Mouse (Mus musculus): ENCODE measurements around the gene A2ml1.
"Not testable (repeated sequence)": the region's sequence is repeated elsewhere in the genome, so short reads cannot be mapped to it uniquely, and the experiment has no call there.

Gene A2ml1

DNA sequence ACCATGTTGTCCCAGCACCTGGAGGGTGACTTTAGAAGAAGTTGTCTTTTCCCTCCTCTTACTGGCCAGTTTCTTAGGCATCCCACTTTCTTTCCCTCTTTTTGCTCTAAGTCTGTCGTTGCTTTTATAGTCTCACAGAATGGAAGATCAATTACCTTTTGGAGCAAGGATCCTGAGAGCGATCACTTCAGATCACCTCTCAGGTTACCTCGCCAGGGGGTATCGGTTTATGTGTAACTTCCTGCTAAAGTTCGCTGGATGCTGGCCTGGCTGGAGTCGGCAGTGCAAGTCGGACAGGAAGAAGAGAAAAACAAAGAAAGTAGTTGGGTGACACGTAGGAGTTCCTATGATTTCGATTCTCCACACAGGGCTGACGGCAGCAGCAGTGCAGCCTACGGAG lies at the start of gene A2ml1:
A2ml1 (minus strand) TSS at position 101 of the 400 bp plus-strand sequence.
- no peak for DNase-seq

GRCm38 (mm10) chr6:128629771-128630739 lies 48.6 kb upstream of the A2ml1 start:
- DNase-seq: peak; percentile 43

DNA sequence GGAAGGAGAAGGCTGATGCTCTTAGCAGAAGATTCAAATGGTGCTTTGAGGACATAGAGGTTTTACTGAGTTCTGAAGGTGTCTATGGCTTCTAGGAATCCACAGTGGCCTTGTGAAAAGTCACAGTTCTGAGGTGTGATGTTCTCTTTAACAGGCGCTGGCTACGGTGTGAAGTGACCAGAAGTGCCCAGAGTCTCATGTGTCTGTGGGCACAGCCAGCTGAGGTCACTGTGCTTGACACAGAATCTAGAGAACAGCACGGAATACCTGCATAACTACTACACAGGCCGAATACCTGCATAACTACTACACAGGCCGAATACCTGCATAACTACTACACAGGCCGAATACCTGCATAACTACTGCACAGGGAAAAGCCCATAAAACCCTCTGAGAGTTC lies 43.8 kb upstream of the A2ml1 start:
- not testable (repeated sequence) for DNase-seq

DNA sequence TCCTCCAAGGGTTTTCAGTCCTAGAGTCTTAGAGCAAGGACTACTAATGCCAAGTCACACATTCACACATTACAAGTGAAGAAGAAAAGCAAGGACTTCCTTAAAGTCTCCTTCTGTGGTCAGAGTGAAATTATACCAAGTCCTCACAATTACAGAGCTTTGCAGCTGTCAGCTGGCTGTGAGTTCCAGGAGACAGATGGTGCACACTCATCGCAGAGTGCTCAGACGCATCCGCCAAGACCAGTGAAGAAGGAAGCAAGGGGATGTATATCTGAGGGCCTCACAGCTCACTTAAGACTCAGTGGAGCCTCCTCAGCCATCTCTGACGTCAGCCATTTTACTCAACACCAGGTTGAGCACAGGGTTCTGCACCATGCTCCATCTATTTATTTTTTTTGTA lies 43.0 kb upstream of the A2ml1 start:
- no peak for DNase-seq

DNA sequence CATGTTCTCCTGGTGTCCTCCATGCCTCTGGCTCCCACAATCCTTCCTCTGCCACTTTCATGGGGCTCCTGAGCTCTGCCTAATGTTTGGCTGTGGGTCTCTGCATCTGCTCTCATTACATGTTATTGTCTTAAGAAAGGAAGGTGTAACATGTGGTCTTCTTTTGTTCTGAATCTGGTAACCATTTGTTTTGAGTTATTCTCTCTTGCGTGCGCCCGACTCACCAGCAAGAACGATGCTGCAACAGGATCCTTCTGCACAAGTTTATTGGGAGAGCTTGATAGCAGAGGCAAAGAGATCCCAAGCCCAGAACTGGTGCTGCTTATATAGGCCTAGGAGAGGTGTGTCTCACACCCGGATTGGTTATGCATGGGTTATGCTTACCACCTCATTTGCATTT lies 42.0 kb upstream of the A2ml1 start, which contains the start of gene Klrb1a:
Klrb1a (minus strand) TSS at position 101 of the 400 bp plus-strand sequence.
- DNase-seq: not testable (repeated sequence)

DNA sequence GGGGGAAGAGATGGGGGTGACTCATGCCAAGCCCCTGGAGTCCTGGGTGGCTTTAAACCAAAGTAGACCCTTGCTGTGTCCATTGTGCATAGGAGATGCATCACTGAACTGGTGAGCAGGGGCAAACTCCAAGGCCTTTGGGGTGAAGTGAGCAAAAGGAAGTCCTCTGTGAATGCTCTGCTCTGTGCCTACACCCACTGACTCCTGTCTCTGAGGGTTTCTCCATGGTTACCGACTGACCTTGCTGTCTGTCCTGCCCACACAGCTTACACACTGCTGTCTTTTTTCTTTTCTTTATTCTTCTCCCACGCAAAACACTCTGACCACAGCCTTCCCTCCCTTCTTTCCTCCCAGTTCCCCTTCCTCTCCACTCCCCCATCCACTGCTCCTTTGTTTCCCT lies 41.3 kb upstream of the A2ml1 start:
- DNase-seq: no peak

DNA sequence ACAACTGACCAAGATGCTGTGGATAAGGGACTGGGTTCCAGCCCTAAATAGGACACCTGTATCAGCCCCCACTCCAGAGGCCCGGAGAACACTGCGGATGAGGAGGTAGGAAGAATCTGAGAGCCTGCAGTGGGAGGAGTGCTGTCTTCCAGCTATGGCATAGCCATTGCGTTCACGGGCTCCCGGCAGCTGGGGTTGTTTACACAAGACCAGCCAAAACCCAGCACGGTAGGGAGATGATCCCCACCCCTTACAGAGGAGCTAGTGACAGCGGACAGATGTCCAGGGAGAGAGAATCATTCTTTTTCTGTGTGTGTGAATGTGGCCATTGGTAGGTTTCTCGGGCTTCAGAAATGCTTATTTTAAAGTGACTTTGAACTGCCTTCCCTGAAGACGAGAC lies 24.9 kb upstream of the A2ml1 start:
- DNase-seq: no peak

- no peak for DNase-seq
These were observed 23.1 kb upstream of the A2ml1 start for GRCm38 (mm10) chr6:128604512-128604911.

- DNase-seq: no peak
These were observed 21.2 kb upstream of the A2ml1 start for GRCm38 (mm10) chr6:128602463-128603201.

- no peak for DNase-seq
These were observed 20.6 kb upstream of the A2ml1 start for GRCm38 (mm10) chr6:128602026-128602425.

- no peak for DNase-seq
These were observed 18.1 kb upstream of the A2ml1 start for GRCm38 (mm10) chr6:128599555-128599954.

DNA sequence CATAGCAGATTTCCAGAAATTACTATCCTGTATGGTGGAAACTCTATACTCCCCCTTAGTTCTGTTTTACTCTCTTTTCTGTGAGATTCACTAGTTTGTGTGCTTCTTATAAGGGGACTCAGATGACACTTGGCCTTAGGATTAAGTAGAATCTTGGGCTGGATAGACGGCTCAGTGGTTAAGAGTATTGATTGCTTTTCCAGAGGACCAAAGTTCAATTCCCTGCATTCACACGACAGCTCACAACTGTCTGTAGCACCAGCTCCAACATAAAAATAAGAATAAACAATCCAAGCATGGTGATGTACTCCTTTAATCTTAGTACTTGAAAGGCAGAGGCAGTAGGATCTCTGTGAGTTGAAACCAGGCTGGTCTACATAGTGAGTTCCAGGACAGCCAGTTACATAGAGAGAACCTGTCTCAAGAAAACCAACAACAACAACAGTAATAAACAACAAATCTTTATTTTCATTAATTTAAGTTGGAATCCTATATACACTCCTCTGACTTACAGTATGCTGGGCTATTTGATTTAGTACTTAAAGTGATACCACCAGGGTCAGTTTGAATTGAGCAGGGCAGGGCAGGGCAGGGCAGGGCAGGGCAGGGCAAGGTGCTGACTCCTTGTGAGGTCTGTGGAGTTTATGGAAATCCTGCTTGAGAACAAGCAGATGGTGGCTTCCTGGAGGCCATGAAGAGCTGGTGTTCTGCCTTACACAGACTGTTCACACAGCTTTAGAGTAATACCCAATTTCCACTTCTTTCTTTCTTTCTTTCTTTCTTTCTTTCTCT lies 17.0 kb upstream of the A2ml1 start:
- no peak for DNase-seq

GRCm38 (mm10) chr6:128597121-128597522 lies 15.7 kb upstream of the A2ml1 start:
- peak; percentile 12 for DNase-seq

GRCm38 (mm10) chr6:128594651-128595050 lies 13.2 kb upstream of the A2ml1 start:
- DNase-seq: no peak

DNA sequence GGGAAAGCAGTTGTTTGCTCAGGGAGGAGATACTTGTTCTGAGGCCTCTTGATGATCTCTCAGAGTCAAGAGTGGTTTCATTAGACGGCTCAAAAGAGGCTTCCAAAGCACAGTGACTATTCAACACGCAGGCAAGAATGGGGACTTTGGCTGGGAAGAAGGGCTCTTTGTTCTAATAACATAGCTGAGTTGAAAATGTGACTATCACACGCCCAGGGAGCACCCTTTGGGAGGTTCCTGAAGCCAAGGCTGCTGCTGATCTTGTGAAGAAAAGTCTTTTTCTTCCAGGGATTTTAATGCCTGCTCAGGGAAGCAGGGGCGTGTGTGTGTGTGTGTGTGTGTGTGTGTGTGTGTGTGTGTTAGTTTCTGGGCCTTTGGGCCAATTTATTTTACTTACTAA lies 8.0 kb upstream of the A2ml1 start:
- no peak for DNase-seq

DNA sequence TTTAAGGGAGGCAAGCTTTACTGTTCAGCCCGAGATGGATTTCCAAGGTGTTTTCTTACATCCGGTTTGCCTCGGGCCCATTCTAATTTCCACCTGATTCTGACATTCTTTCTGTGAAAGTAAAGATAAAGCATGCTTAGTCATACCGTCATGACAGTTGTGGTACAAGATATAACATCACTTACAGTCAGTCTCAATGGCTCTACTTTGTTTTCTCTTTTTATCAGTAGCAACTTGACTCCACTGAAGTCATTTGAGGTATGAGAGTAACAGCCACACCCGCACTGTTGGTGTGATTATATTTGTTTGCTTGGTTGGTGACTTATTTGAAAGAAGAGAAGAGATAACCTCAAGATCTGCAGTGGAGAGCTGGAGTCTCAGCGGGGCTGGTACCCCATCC lies 6.2 kb upstream of the A2ml1 start:
- DNase-seq: no peak

DNA sequence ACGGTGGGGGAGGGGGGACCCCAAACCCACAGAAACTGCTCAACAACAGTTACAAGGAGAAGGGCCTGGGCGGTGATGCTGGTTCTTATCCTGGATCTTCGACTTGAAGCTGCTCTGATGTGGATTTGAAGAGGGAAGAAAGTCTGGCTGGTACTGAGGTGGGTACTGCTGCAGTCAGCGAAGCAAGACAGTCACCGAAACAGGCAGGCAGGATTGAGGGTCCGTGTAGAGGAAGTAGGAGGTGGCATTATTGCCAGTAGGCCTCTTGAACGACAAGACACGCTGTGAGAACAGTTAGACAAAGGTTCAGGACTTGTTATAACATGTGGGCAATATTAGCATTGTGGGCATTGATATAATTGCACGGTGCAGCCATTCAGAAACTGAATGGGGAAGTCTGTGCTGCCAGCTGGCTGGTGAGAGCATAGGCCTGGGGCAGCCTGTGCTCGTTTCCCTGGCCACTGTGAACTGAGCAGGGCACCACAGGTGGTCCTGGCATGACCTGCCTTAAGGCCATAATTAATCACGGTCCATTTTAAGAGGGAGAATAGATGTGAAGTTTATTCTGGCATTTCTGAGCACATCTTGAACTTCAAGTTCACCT lies 4.3 kb upstream of the A2ml1 start:
- DNase-seq: no peak

GRCm38 (mm10) chr6:128584070-128584660 lies 2.8 kb upstream of the A2ml1 start:
- DNase-seq: no peak

GRCm38 (mm10) chr6:128577301-128577700 lies 4.1 kb downstream of the A2ml1 start:
- no peak for DNase-seq

- DNase-seq: no peak
These were observed 14.8 kb downstream of the A2ml1 start for GRCm38 (mm10) chr6:128566589-128566988.

DNA sequence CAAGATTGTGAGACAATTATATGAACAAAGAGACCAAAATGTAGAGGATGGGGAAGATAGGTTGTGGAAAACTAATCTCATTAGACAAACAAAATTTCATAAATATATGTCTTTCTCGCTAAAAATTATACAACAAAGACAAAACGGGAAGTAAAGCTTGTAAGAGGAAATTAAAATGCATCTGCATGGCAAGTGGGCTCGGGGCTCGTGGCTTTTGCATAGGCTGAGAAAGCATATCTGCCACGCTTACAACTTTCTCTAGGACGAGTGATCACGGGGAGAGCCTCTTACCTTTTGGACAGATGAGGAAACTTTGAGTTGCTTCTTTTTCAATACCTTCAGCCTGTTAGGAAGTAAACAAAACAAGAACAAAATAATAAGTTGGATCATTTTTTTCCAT lies 27.4 kb downstream of the A2ml1 start:
- no peak for DNase-seq

All from cerebellum, adult 11-12 months (tissue).